Mouse (Mus musculus): ENCODE data around the gene Nusap1. TPM values are rescaled to one million over a fixed set of nuclear protein-coding genes. Genes with fewer than 3 reads are reported as not detected.

Gene Nusap1
- polyA plus RNA-seq, 1 experiment: 0.52 TPM

- peaks cover 6% of the 10 kb centered on the region; the same call in 1 of the 2 replicates for H3K4me1 ChIP-seq (ENCODE audit: control insufficient read depth, insufficient read depth, insufficient read length, low read length)
- no peak overlapping the region for H3K27ac ChIP-seq (replicated peaks; ENCODE audit: low read depth, low read length)
- no peak overlapping the region for H3K4me3 ChIP-seq (ENCODE audit: insufficient read depth, low read depth, low read length)
Measured at GRCm38 (mm10) chr2:119683706-119684105, 65.6 kb downstream of the Nusap1 start.

GRCm38 (mm10) chr2:119692003-119692701 is 74.1 kb downstream of the Nusap1 start:
- no peaks in the 10 kb centered on the region for H3K4me1 ChIP-seq (ENCODE audit: control insufficient read depth, insufficient read depth, insufficient read length, low read length)
- H3K4me3 ChIP-seq (ENCODE audit: insufficient read depth, low read depth, low read length): no peak overlapping the region
- no peak overlapping the region for H3K27ac ChIP-seq (replicated peaks; ENCODE audit: low read depth, low read length)

- H3K4me3 ChIP-seq (ENCODE audit: insufficient read depth, low read depth, low read length): no peak overlapping the region
- no peaks in the 10 kb centered on the region for H3K4me1 ChIP-seq (ENCODE audit: control insufficient read depth, insufficient read depth, insufficient read length, low read length)
Measured at GRCm38 (mm10) chr2:119694826-119695225, 76.7 kb downstream of the Nusap1 start.

GRCm38 (mm10) chr2:119696111-119696510 is 78.0 kb downstream of the Nusap1 start:
- Histone ChIP-seq H3K4me3 (ENCODE audit: insufficient read depth, low read depth, low read length) (no peak overlapping the region), H3K4me1 (ENCODE audit: control insufficient read depth, insufficient read depth, insufficient read length, low read length) (no peaks in the 10 kb centered on the region), H3K27ac (replicated peaks; ENCODE audit: low read depth, low read length) (no peak overlapping the region)

More at GRCm38 (mm10) chr2:119694826-119695225, 76.7 kb downstream of the Nusap1 start:
- no peak overlapping the region for H3K27ac ChIP-seq (replicated peaks; ENCODE audit: low read depth, low read length)

- no peaks in the 10 kb centered on the region for H3K4me1 ChIP-seq (ENCODE audit: control insufficient read depth, insufficient read depth, insufficient read length, low read length)
- H3K27ac ChIP-seq (replicated peaks; ENCODE audit: low read depth, low read length): no peak overlapping the region
- H3K4me3 ChIP-seq (ENCODE audit: insufficient read depth, low read depth, low read length): no peak overlapping the region
Measured at GRCm38 (mm10) chr2:119698472-119698871, 80.4 kb downstream of the Nusap1 start.

GRCm38 (mm10) chr2:119699962-119700361 is 81.9 kb downstream of the Nusap1 start:
- Histone ChIP-seq H3K27ac (replicated peaks; ENCODE audit: low read depth, low read length) (no peak overlapping the region), H3K4me1 (ENCODE audit: control insufficient read depth, insufficient read depth, insufficient read length, low read length) (no peaks in the 10 kb centered on the region), H3K4me3 (ENCODE audit: insufficient read depth, low read depth, low read length) (no peak overlapping the region)

Other genes with a start within 250 kb of the Nusap1 start
- gene Ino80, start 140.6 kb upstream of the Nusap1 start, polyA plus RNA-seq (2012; ENCODE audit: insufficient read depth, insufficient read length, missing spikeins): 5.4 and 5.5 TPM in 2 replicates
- gene Exd1, start 70.7 kb upstream of the Nusap1 start, polyA plus RNA-seq (2012; ENCODE audit: insufficient read depth, insufficient read length, missing spikeins): 2.9 and 3.0 TPM in 2 replicates
- 225 and 269 TPM in 2 replicates for gene Chp1, start 70.6 kb upstream of the Nusap1 start, polyA plus RNA-seq (2012; ENCODE audit: insufficient read depth, insufficient read length, missing spikeins)
- 0.59 TPM in 1 of 2 replicates, not detected in the other for gene Oip5, start 171 bp downstream of the Nusap1 start, polyA plus RNA-seq (2012; ENCODE audit: insufficient read depth, insufficient read length, missing spikeins)
- 86.6 and 92.5 TPM in 2 replicates for gene Ndufaf1, start 44.5 kb downstream of the Nusap1 start, polyA plus RNA-seq (2012; ENCODE audit: insufficient read depth, insufficient read length, missing spikeins)
- gene Rtf1, start 56.8 kb downstream of the Nusap1 start, polyA plus RNA-seq (2012; ENCODE audit: insufficient read depth, insufficient read length, missing spikeins): 11.6 and 14.8 TPM in 2 replicates
- gene Itpka, start 124.0 kb downstream of the Nusap1 start, polyA plus RNA-seq (2012; ENCODE audit: insufficient read depth, insufficient read length, missing spikeins): 7.7 and 10.6 TPM in 2 replicates
- gene Ltk, start 142.1 kb downstream of the Nusap1 start, polyA plus RNA-seq (2012; ENCODE audit: insufficient read depth, insufficient read length, missing spikeins): not detected in 2 replicates
- gene Rpap1, start 169.2 kb downstream of the Nusap1 start, polyA plus RNA-seq (2012; ENCODE audit: insufficient read depth, insufficient read length, missing spikeins): 4.8 and 6.0 TPM in 2 replicates
- not detected in 2 replicates for gene Tyro3, start 179.4 kb downstream of the Nusap1 start, polyA plus RNA-seq (2012; ENCODE audit: insufficient read depth, insufficient read length, missing spikeins)